Mouse (Mus musculus): ENCODE results near the gene Pdk2. TPM values are rescaled to one million over a fixed set of nuclear protein-coding genes. Genes with fewer than 3 reads are reported as not detected.

Pdk2 gene
- polyA plus RNA-seq, 1 experiment from 2014 or later: 94.7 TPM

- no peak for ATAC-seq (replicated peaks; ENCODE audit: low FRiP score, low read depth)
- 48% methylated on average over 1 of the region's 1 CpGs for WGBS
- Histone ChIP-seq H3K4me3 (replicated peaks; ENCODE audit: low read depth, low read length) (no peak overlapping the region), H3K27me3 (ENCODE audit: insufficient read depth, low read length) (no peaks in the 10 kb centered on the region), H3K9me3 (replicated peaks; ENCODE audit: low read length) (no peaks in the 10 kb centered on the region), H3K4me2 (ENCODE audit: low read length) (no peak overlapping the region), H3K36me3 (ENCODE audit: insufficient read depth, low read length) (no peaks in the 10 kb centered on the region), H3K4me1 (replicated peaks; ENCODE audit: insufficient read depth, low read length) (peaks cover 31% of the 10 kb centered on the region), H3K27ac (no peak overlapping the region), H3K9ac (ENCODE audit: low read depth, low read length) (no peak overlapping the region)
- TF ChIP-seq CTCF (IDR thresholded peaks at IDR 0.05; ENCODE audit: low read depth): no peak
- no peak for DNase-seq (ENCODE audit: low spot score)
Observed at GRCm38 (mm10) chr11:94985140-94985539, 56.0 kb downstream of the Pdk2 start.

GRCm38 (mm10) chr11:94979462-94980179, 61.5 kb downstream of the Pdk2 start:
- H3K9ac ChIP-seq (ENCODE audit: low read depth, low read length): no peak overlapping the region
- no peak for TF ChIP-seq CTCF (IDR thresholded peaks at IDR 0.05; ENCODE audit: low read depth)
- WGBS: 72% methylated on average over 11 of the region's 11 CpGs

GRCm38 (mm10) chr11:94978947-94979346, 62.2 kb downstream of the Pdk2 start:
- peak; percentile 100 for TF ChIP-seq CTCF (IDR thresholded peaks at IDR 0.05; ENCODE audit: low read depth)
- H3K9ac ChIP-seq (ENCODE audit: low read depth, low read length): no peak overlapping the region
- H3K4me3 ChIP-seq (replicated peaks; ENCODE audit: low read depth, low read length): no peak overlapping the region
- no peaks in the 10 kb centered on the region for H3K9me3 ChIP-seq (replicated peaks; ENCODE audit: low read length)
- no peak overlapping the region for H3K27ac ChIP-seq
- no peaks in the 10 kb centered on the region for H3K27me3 ChIP-seq (ENCODE audit: insufficient read depth, low read length)
- ATAC-seq (replicated peaks; ENCODE audit: low FRiP score, low read depth) (peak; percentile 89), DNase-seq (ENCODE audit: low spot score) (peak; percentile 98)
- H3K36me3 ChIP-seq (ENCODE audit: insufficient read depth, low read length): no peaks in the 10 kb centered on the region
- under 1% methylated on average over 20 of the region's 20 CpGs for WGBS
- H3K4me1 ChIP-seq (replicated peaks; ENCODE audit: insufficient read depth, low read length): no peaks in the 10 kb centered on the region
- peak overlapping the region; percentile 41 for H3K4me2 ChIP-seq (ENCODE audit: low read length)

More at GRCm38 (mm10) chr11:94979462-94980179, 61.5 kb downstream of the Pdk2 start:
- Histone ChIP-seq H3K36me3 (ENCODE audit: insufficient read depth, low read length) (no peaks in the 10 kb centered on the region), H3K27me3 (ENCODE audit: insufficient read depth, low read length) (no peaks in the 10 kb centered on the region), H3K9me3 (replicated peaks; ENCODE audit: low read length) (no peaks in the 10 kb centered on the region), H3K4me1 (replicated peaks; ENCODE audit: insufficient read depth, low read length) (no peaks in the 10 kb centered on the region), H3K4me3 (replicated peaks; ENCODE audit: low read depth, low read length) (no peak overlapping the region), H3K27ac (no peak overlapping the region), H3K4me2 (ENCODE audit: low read length) (peak overlapping the region; percentile 41; the same call in 1 of the 2 replicates)
- DNase-seq (ENCODE audit: low spot score) (no peak), ATAC-seq (replicated peaks; ENCODE audit: low FRiP score, low read depth) (no peak; the same call in 1 of the 2 replicates)

GRCm38 (mm10) chr11:94978178-94978915, 62.8 kb downstream of the Pdk2 start:
- DNase-seq (ENCODE audit: low spot score): no peak
- Histone ChIP-seq H3K4me1 (replicated peaks; ENCODE audit: insufficient read depth, low read length) (no peaks in the 10 kb centered on the region), H3K4me3 (replicated peaks; ENCODE audit: low read depth, low read length) (no peak overlapping the region), H3K27ac (no peak overlapping the region), H3K36me3 (ENCODE audit: insufficient read depth, low read length) (no peaks in the 10 kb centered on the region), H3K27me3 (ENCODE audit: insufficient read depth, low read length) (no peaks in the 10 kb centered on the region), H3K9me3 (replicated peaks; ENCODE audit: low read length) (no peaks in the 10 kb centered on the region), H3K9ac (ENCODE audit: low read depth, low read length) (no peak overlapping the region), H3K4me2 (ENCODE audit: low read length) (peak overlapping the region; percentile 41; the same call in 1 of the 2 replicates)
- TF ChIP-seq CTCF (IDR thresholded peaks at IDR 0.05; ENCODE audit: low read depth): no peak
- no peak for ATAC-seq (replicated peaks; ENCODE audit: low FRiP score, low read depth)
- WGBS: 48% methylated on average over 9 of the region's 9 CpGs

Other genes starting within 250 kb of the Pdk2 start
- gene Col1a1, start 105.1 kb downstream of the Pdk2 start, polyA plus RNA-seq (2015; fragmentation: Nextera tagmentation; extraction: Ambion mirVana): 353 and 441 TPM in 2 replicates
- gene Hils1, start 73.8 kb downstream of the Pdk2 start, polyA plus RNA-seq (2015; fragmentation: Nextera tagmentation; extraction: Ambion mirVana): not detected in 2 replicates
- 0.28 and 0.52 TPM in 2 replicates for gene Sgca, start 65.0 kb downstream of the Pdk2 start, polyA plus RNA-seq (2015; fragmentation: Nextera tagmentation; extraction: Ambion mirVana)
- gene Ppp1r9b, start 50.3 kb downstream of the Pdk2 start, polyA plus RNA-seq (2015; fragmentation: Nextera tagmentation; extraction: Ambion mirVana): 10.3 and 10.6 TPM in 2 replicates
- 13.1 and 14.5 TPM in 2 replicates for gene Samd14, start 31.5 kb downstream of the Pdk2 start, polyA plus RNA-seq (2015; fragmentation: Nextera tagmentation; extraction: Ambion mirVana)
- gene Itga3, start 35.4 kb upstream of the Pdk2 start, polyA plus RNA-seq (2015; fragmentation: Nextera tagmentation; extraction: Ambion mirVana): 24.4 and 26.1 TPM in 2 replicates
- gene Dlx3, start 78.8 kb upstream of the Pdk2 start, polyA plus RNA-seq (2015; fragmentation: Nextera tagmentation; extraction: Ambion mirVana): 0.45 and 0.62 TPM in 2 replicates
- not detected in 2 replicates for gene Dlx4, start 104.9 kb upstream of the Pdk2 start, polyA plus RNA-seq (2015; fragmentation: Nextera tagmentation; extraction: Ambion mirVana)
- gene Tac4, start 220.2 kb upstream of the Pdk2 start, polyA plus RNA-seq (2015; fragmentation: Nextera tagmentation; extraction: Ambion mirVana): 0.09 TPM in 1 of 2 replicates, not detected in the other

All from kidney, postnatal 0 days (tissue).